Comparison of ENCODE assay signal across 9 mouse cellular contexts in genomic region chr1:182460291-182461244, GRCm38 (mm10). TPM values are rescaled to one million over a fixed set of nuclear protein-coding genes. Genes with fewer than 3 reads are reported as not detected.
DNase-seq lines count a peak whose midpoint lies in the region; ATAC-seq and TF ChIP-seq lines count a peak whose summit lies in the region.
"Had no signal": no experiment of that assay in that cellular context is flagged by ENCODE, and none has a peak within 500 bp of the region (broad histone marks: within the 10 kb centered on the region; RNA-seq: fewer than 3 reads in every experiment).

No protein-coding gene starts in this region.

- H3K27me3 ChIP-seq in kidney, embryonic 14.5 days (ENCODE audit: control insufficient read depth, insufficient read depth, low read length) = no peaks in the 10 kb centered on the region
- H3K27me3 ChIP-seq in embryonic facial prominence, embryonic 15.5 days = no peaks in the 10 kb centered on the region
- no peaks in the 10 kb centered on the region for H3K27me3 ChIP-seq in liver, embryonic 13.5 days
- H3K27me3 ChIP-seq in forebrain, embryonic 10.5 days (ENCODE audit: poor library complexity, severe bottlenecking) = no peaks in the 10 kb centered on the region

- DNase-seq in kidney, adult 11 months = no peak
- no peak for DNase-seq in liver, embryonic 13.5 days
- no peak for DNase-seq in forebrain, embryonic 10.5 days (ENCODE audit: extremely low spot score, low spot score)
- DNase-seq in c-Kit-positive CD71-positive TER-119-positive erythroid progenitor cells, embryonic 14.5 days (ENCODE audit: low spot score) = no peak
- no peak for DNase-seq in cerebellum, postnatal 14 days
- DNase-seq: layer of hippocampus, postnatal 36 days had no signal

- H3K36me3 ChIP-seq in kidney, embryonic 14.5 days (ENCODE audit: control insufficient read depth, insufficient read depth, low read length) = peaks cover 34% of the 10 kb centered on the region
- peaks cover 41% of the 10 kb centered on the region for H3K36me3 ChIP-seq in embryonic facial prominence, embryonic 15.5 days
- H3K36me3 ChIP-seq in liver, embryonic 13.5 days = peaks cover 13% of the 10 kb centered on the region; the same call in 1 of the 2 replicates
- peaks cover 69% of the 10 kb centered on the region for H3K36me3 ChIP-seq in forebrain, embryonic 10.5 days (replicated peaks)

- no peak for TF ChIP-seq POLR2A in olfactory bulb, adult 2 months (IDR thresholded peaks at IDR 0.05; ENCODE audit: insufficient read depth, low read depth, low read length)

- peaks cover 45% of the 10 kb centered on the region for H3K4me1 ChIP-seq in kidney, embryonic 14.5 days (ENCODE audit: control insufficient read depth, insufficient read depth, low read length)
- H3K4me1 ChIP-seq in embryonic facial prominence, embryonic 15.5 days = no peaks in the 10 kb centered on the region
- peaks cover 20% of the 10 kb centered on the region for H3K4me1 ChIP-seq in liver, embryonic 13.5 days (replicated peaks)
- H3K4me1 ChIP-seq in olfactory bulb, adult 2 months (ENCODE audit: control insufficient read depth, insufficient read depth, low read length) = peaks cover 23% of the 10 kb centered on the region
- H3K4me1 ChIP-seq in forebrain, embryonic 10.5 days = no peaks in the 10 kb centered on the region

- H3K9ac ChIP-seq in kidney, embryonic 14.5 days (ENCODE audit: low read depth, low read length) = no peak overlapping the region
- H3K9ac ChIP-seq in embryonic facial prominence, embryonic 15.5 days = no peak overlapping the region
- no peak overlapping the region for H3K9ac ChIP-seq in liver, embryonic 13.5 days

- H3K4me3 ChIP-seq in kidney, embryonic 14.5 days (ENCODE audit: low read length) = no peak overlapping the region
- no peak overlapping the region for H3K4me3 ChIP-seq in embryonic facial prominence, embryonic 15.5 days (replicated peaks)
- no peak overlapping the region for H3K4me3 ChIP-seq in liver, embryonic 13.5 days (replicated peaks)
- H3K4me3 ChIP-seq in olfactory bulb, adult 2 months (ENCODE audit: insufficient read depth, low read depth, low read length) = no peak overlapping the region
- H3K4me3 ChIP-seq in forebrain, embryonic 10.5 days = no peak overlapping the region

- 0 out of 2 replicates have a peak overlapping the region, but pooled peaks have one; percentile 11 for H3K4me2 ChIP-seq in kidney, embryonic 14.5 days (replicated peaks; ENCODE audit: low read depth, low read length)
- H3K4me2 ChIP-seq in embryonic facial prominence, embryonic 15.5 days (replicated peaks) = no peak overlapping the region
- no peak overlapping the region for H3K4me2 ChIP-seq in liver, embryonic 13.5 days

- ATAC-seq in kidney, embryonic 14.5 days (ENCODE audit: low FRiP score, low TSS enrichment) = peak; percentile 16
- ATAC-seq in embryonic facial prominence, embryonic 15.5 days (ENCODE audit: insufficient number of reproducible peaks, low FRiP score, low TSS enrichment, low read depth) = no peak
- peak; percentile 67; the same call in 1 of the 2 replicates for ATAC-seq in liver, embryonic 13.5 days (ENCODE audit: low read depth)

- peak overlapping the region; percentile 78 for H3K27ac ChIP-seq in kidney, embryonic 14.5 days (ENCODE audit: low read depth, low read length)
- peak overlapping the region; percentile 69 for H3K27ac ChIP-seq in embryonic facial prominence, embryonic 15.5 days (replicated peaks)
- H3K27ac ChIP-seq in liver, embryonic 13.5 days = peak overlapping the region; percentile 57
- peak overlapping the region; percentile 90 for H3K27ac ChIP-seq in olfactory bulb, adult 2 months (ENCODE audit: insufficient read depth, low read depth, low read length)
- no peak overlapping the region for H3K27ac ChIP-seq in forebrain, embryonic 10.5 days

- no peaks in the 10 kb centered on the region for H3K9me3 ChIP-seq in kidney, embryonic 14.5 days (ENCODE audit: control insufficient read depth, low read length)
- no peaks in the 10 kb centered on the region for H3K9me3 ChIP-seq in embryonic facial prominence, embryonic 15.5 days (replicated peaks)
- no peaks in the 10 kb centered on the region for H3K9me3 ChIP-seq in liver, embryonic 13.5 days (replicated peaks)
- H3K9me3 ChIP-seq in forebrain, embryonic 10.5 days = no peaks in the 10 kb centered on the region

- 28% methylated on average over 13 of the region's 13 CpGs for WGBS in kidney, embryonic 14.5 days
- 78% methylated on average over 13 of the region's 13 CpGs for WGBS in embryonic facial prominence, embryonic 15.5 days
- 68% methylated on average over 13 of the region's 13 CpGs for WGBS in liver, embryonic 13.5 days (ENCODE audit: insufficient replicate concordance)
- 36% methylated on average over 13 of the region's 13 CpGs for WGBS in olfactory bulb, adult 2 months
- WGBS in forebrain, embryonic 10.5 days = 89% methylated on average over 13 of the region's 13 CpGs

- TF ChIP-seq CTCF in olfactory bulb, adult 2 months (IDR thresholded peaks at IDR 0.05; ENCODE audit: insufficient read depth, low read depth, low read length) = no peak

RNA-seq across cellular contexts. Expression of gene Trp53bp2, which starts 51.6 kb away (rescaled TPM):
- polyA plus RNA-seq in kidney, embryonic 14.5 days (2014; fragmentation: Nextera tagmentation; extraction: Ambion mirVana) = 14.6 and 32.4 TPM in 2 replicates
- 23.8 and 25.1 TPM in 2 replicates for polyA plus RNA-seq in embryonic facial prominence, embryonic 15.5 days (2015; fragmentation: Nextera tagmentation; extraction: Ambion mirVana)
- polyA plus RNA-seq in liver, embryonic 13.5 days (2015; fragmentation: Nextera tagmentation; extraction: Ambion mirVana) = 3.1 and 3.8 TPM in 2 replicates
- polyA plus RNA-seq in olfactory bulb, adult 2 months (2012; ENCODE audit: insufficient read depth, insufficient read length, low replicate concordance, missing spikeins) = not detected in 2 replicates
- 23.8 and 28.5 TPM in 2 replicates for polyA plus RNA-seq in forebrain, embryonic 10.5 days (2016; fragmentation: Nextera tagmentation; extraction: Ambion mirVana)

RNA-seq across cellular contexts. Expression of gene Capn2, which starts 56.8 kb away (rescaled TPM):
- 52.3 and 94.7 TPM in 2 replicates for polyA plus RNA-seq in kidney, embryonic 14.5 days (2014; fragmentation: Nextera tagmentation; extraction: Ambion mirVana)
- polyA plus RNA-seq in embryonic facial prominence, embryonic 15.5 days (2015; fragmentation: Nextera tagmentation; extraction: Ambion mirVana) = 132 and 134 TPM in 2 replicates
- polyA plus RNA-seq in liver, embryonic 13.5 days (2015; fragmentation: Nextera tagmentation; extraction: Ambion mirVana) = 22.2 and 25.2 TPM in 2 replicates
- not detected in 2 replicates for polyA plus RNA-seq in olfactory bulb, adult 2 months (2012; ENCODE audit: insufficient read depth, insufficient read length, low replicate concordance, missing spikeins)
- polyA plus RNA-seq in forebrain, embryonic 10.5 days (2016; fragmentation: Nextera tagmentation; extraction: Ambion mirVana) = 71.5 and 71.8 TPM in 2 replicates
